Mouse (Mus musculus): ENCODE measurements around the gene Ctnna3. TPM values are rescaled to one million over a fixed set of nuclear protein-coding genes. Genes with fewer than 3 reads are reported as not detected.

Ctnna3 gene
- polyA plus RNA-seq, 1 experiment, result 0.17 TPM

- Histone ChIP-seq H3K36me3 (ENCODE audit: control insufficient read depth, insufficient read depth) (no peaks in the 10 kb centered on the region), H3K79me2 (ENCODE audit: control insufficient read depth, insufficient read depth) (no peaks in the 10 kb centered on the region), H3K4me2 (ENCODE audit: low read depth) (no peak overlapping the region), H3K27me3 (ENCODE audit: control insufficient read depth, insufficient read depth, insufficient read length) (no peaks in the 10 kb centered on the region), H3ac (ENCODE audit: control insufficient read depth, insufficient read length) (no peak overlapping the region), H3K4me3 (no peak overlapping the region)
- TF ChIP-seq CEBPB (IDR thresholded peaks at IDR 0.05; ENCODE audit: insufficient read depth, poor library complexity, severe bottlenecking) (no peak), MYOG (IDR thresholded peaks at IDR 0.05; ENCODE audit: control insufficient read depth in 1 of 3, insufficient read depth in 1 of 3, insufficient read length in 2 of 3, low read depth in 2 of 3) (no peak), E2F4 (IDR thresholded peaks at IDR 0.05; ENCODE audit: insufficient read depth) (no peak), MAX (IDR thresholded peaks at IDR 0.05; ENCODE audit: low read depth) (no peak), USF1 (IDR thresholded peaks at IDR 0.05; ENCODE audit: low read depth) (no peak), POLR2AphosphoS2 (IDR thresholded peaks at IDR 0.05; ENCODE audit: insufficient read length, low read depth) (no peak), TCF3 (IDR thresholded peaks at IDR 0.05; ENCODE audit: insufficient read length, low read depth) (no peak), MYOD1 (IDR thresholded peaks at IDR 0.05; ENCODE audit: control insufficient read depth in 1 of 3, insufficient read length in 2 of 3, low read depth in 2 of 3) (no peak), REST (IDR thresholded peaks at IDR 0.05; ENCODE audit: insufficient read depth, insufficient read length) (no peak), SRF (IDR thresholded peaks at IDR 0.05; ENCODE audit: control insufficient read depth, insufficient read length, low read depth) (no peak), TCF12 (IDR thresholded peaks at IDR 0.05; ENCODE audit: insufficient read depth, poor library complexity, severe bottlenecking) (no peak), POLR2A (IDR thresholded peaks at IDR 0.05; ENCODE audit: insufficient read length, low read depth) (no peak)
Measured at GRCm38 (mm10) chr10:63978535-63978934, 548.6 kb downstream of the Ctnna3 start.

GRCm38 (mm10) chr10:63978969-63979368 lies 549.1 kb downstream of the Ctnna3 start:
- H3K79me2 ChIP-seq (ENCODE audit: control insufficient read depth, insufficient read depth), result no peaks in the 10 kb centered on the region
- H3K4me3 ChIP-seq, result no peak overlapping the region
- H3K36me3 ChIP-seq (ENCODE audit: control insufficient read depth, insufficient read depth), result no peaks in the 10 kb centered on the region
- no peak overlapping the region for H3K4me2 ChIP-seq (ENCODE audit: low read depth)
- H3ac ChIP-seq (ENCODE audit: control insufficient read depth, insufficient read length), result no peak overlapping the region
- no peaks in the 10 kb centered on the region for H3K27me3 ChIP-seq (ENCODE audit: control insufficient read depth, insufficient read depth, insufficient read length)
- no peak for TF ChIP-seq TCF12 (IDR thresholded peaks at IDR 0.05; ENCODE audit: insufficient read depth, poor library complexity, severe bottlenecking)
- TF ChIP-seq MAX (IDR thresholded peaks at IDR 0.05; ENCODE audit: low read depth), result no peak
- no peak for TF ChIP-seq MYOG (IDR thresholded peaks at IDR 0.05; ENCODE audit: control insufficient read depth in 1 of 3, insufficient read depth in 1 of 3, insufficient read length in 2 of 3, low read depth in 2 of 3)
- TF ChIP-seq REST (IDR thresholded peaks at IDR 0.05; ENCODE audit: insufficient read depth, insufficient read length), result no peak
- no peak for TF ChIP-seq POLR2A (IDR thresholded peaks at IDR 0.05; ENCODE audit: insufficient read length, low read depth)
- TF ChIP-seq POLR2AphosphoS2 (IDR thresholded peaks at IDR 0.05; ENCODE audit: insufficient read length, low read depth), result no peak
- TF ChIP-seq SRF (IDR thresholded peaks at IDR 0.05; ENCODE audit: control insufficient read depth, insufficient read length, low read depth), result no peak
- no peak for TF ChIP-seq CEBPB (IDR thresholded peaks at IDR 0.05; ENCODE audit: insufficient read depth, poor library complexity, severe bottlenecking)
- no peak for TF ChIP-seq USF1 (IDR thresholded peaks at IDR 0.05; ENCODE audit: low read depth)
- no peak for TF ChIP-seq TCF3 (IDR thresholded peaks at IDR 0.05; ENCODE audit: insufficient read length, low read depth)
- no peak for TF ChIP-seq MYOD1 (IDR thresholded peaks at IDR 0.05; ENCODE audit: control insufficient read depth in 1 of 3, insufficient read length in 2 of 3, low read depth in 2 of 3)
- TF ChIP-seq E2F4 (IDR thresholded peaks at IDR 0.05; ENCODE audit: insufficient read depth), result no peak

GRCm38 (mm10) chr10:63979410-63979809 lies 549.5 kb downstream of the Ctnna3 start:
- Histone ChIP-seq H3K4me3 (no peak overlapping the region), H3K4me2 (ENCODE audit: low read depth) (no peak overlapping the region), H3K36me3 (ENCODE audit: control insufficient read depth, insufficient read depth) (no peaks in the 10 kb centered on the region), H3K79me2 (ENCODE audit: control insufficient read depth, insufficient read depth) (no peaks in the 10 kb centered on the region), H3K27me3 (ENCODE audit: control insufficient read depth, insufficient read depth, insufficient read length) (no peaks in the 10 kb centered on the region), H3ac (ENCODE audit: control insufficient read depth, insufficient read length) (no peak overlapping the region)
- TF ChIP-seq POLR2AphosphoS2 (IDR thresholded peaks at IDR 0.05; ENCODE audit: insufficient read length, low read depth), result no peak
- TF ChIP-seq SRF (IDR thresholded peaks at IDR 0.05; ENCODE audit: control insufficient read depth, insufficient read length, low read depth), result no peak
- no peak for TF ChIP-seq MYOD1 (IDR thresholded peaks at IDR 0.05; ENCODE audit: control insufficient read depth in 1 of 3, insufficient read length in 2 of 3, low read depth in 2 of 3)
- TF ChIP-seq POLR2A (IDR thresholded peaks at IDR 0.05; ENCODE audit: insufficient read length, low read depth), result no peak
- no peak for TF ChIP-seq USF1 (IDR thresholded peaks at IDR 0.05; ENCODE audit: low read depth)
- no peak for TF ChIP-seq REST (IDR thresholded peaks at IDR 0.05; ENCODE audit: insufficient read depth, insufficient read length)
- no peak for TF ChIP-seq MAX (IDR thresholded peaks at IDR 0.05; ENCODE audit: low read depth)
- no peak for TF ChIP-seq E2F4 (IDR thresholded peaks at IDR 0.05; ENCODE audit: insufficient read depth)
- TF ChIP-seq TCF3 (IDR thresholded peaks at IDR 0.05; ENCODE audit: insufficient read length, low read depth), result no peak
- no peak for TF ChIP-seq TCF12 (IDR thresholded peaks at IDR 0.05; ENCODE audit: insufficient read depth, poor library complexity, severe bottlenecking)
- no peak for TF ChIP-seq CEBPB (IDR thresholded peaks at IDR 0.05; ENCODE audit: insufficient read depth, poor library complexity, severe bottlenecking)
- TF ChIP-seq MYOG (IDR thresholded peaks at IDR 0.05; ENCODE audit: control insufficient read depth in 1 of 3, insufficient read depth in 1 of 3, insufficient read length in 2 of 3, low read depth in 2 of 3), result no peak

GRCm38 (mm10) chr10:63985576-63985975 lies 555.7 kb downstream of the Ctnna3 start:
- Histone ChIP-seq H3K4me3 (no peak overlapping the region), H3K79me2 (ENCODE audit: control insufficient read depth, insufficient read depth) (no peaks in the 10 kb centered on the region), H3ac (ENCODE audit: control insufficient read depth, insufficient read length) (no peak overlapping the region), H3K4me2 (ENCODE audit: low read depth) (no peak overlapping the region), H3K27me3 (ENCODE audit: control insufficient read depth, insufficient read depth, insufficient read length) (no peaks in the 10 kb centered on the region), H3K36me3 (ENCODE audit: control insufficient read depth, insufficient read depth) (no peaks in the 10 kb centered on the region)
- TF ChIP-seq MAX (IDR thresholded peaks at IDR 0.05; ENCODE audit: low read depth) (no peak), USF1 (IDR thresholded peaks at IDR 0.05; ENCODE audit: low read depth) (no peak), MYOD1 (IDR thresholded peaks at IDR 0.05; ENCODE audit: control insufficient read depth in 1 of 3, insufficient read length in 2 of 3, low read depth in 2 of 3) (no peak), TCF3 (IDR thresholded peaks at IDR 0.05; ENCODE audit: insufficient read length, low read depth) (no peak), MYOG (IDR thresholded peaks at IDR 0.05; ENCODE audit: control insufficient read depth in 1 of 3, insufficient read depth in 1 of 3, insufficient read length in 2 of 3, low read depth in 2 of 3) (no peak), POLR2A (IDR thresholded peaks at IDR 0.05; ENCODE audit: insufficient read length, low read depth) (no peak), POLR2AphosphoS2 (IDR thresholded peaks at IDR 0.05; ENCODE audit: insufficient read length, low read depth) (no peak), TCF12 (IDR thresholded peaks at IDR 0.05; ENCODE audit: insufficient read depth, poor library complexity, severe bottlenecking) (no peak), REST (IDR thresholded peaks at IDR 0.05; ENCODE audit: insufficient read depth, insufficient read length) (no peak), CEBPB (IDR thresholded peaks at IDR 0.05; ENCODE audit: insufficient read depth, poor library complexity, severe bottlenecking) (no peak), SRF (IDR thresholded peaks at IDR 0.05; ENCODE audit: control insufficient read depth, insufficient read length, low read depth) (no peak), E2F4 (IDR thresholded peaks at IDR 0.05; ENCODE audit: insufficient read depth) (no peak)

Data from myocyte (in vitro differentiated cells).